Mouse (Mus musculus) forebrain, embryonic 13.5 days (tissue): Measurements from ENCODE around the gene Mcm10. TPM values are rescaled to one million over a fixed set of nuclear protein-coding genes. Genes with fewer than 3 reads are reported as not detected.
"Not testable (repeated sequence)": the region's sequence is repeated elsewhere in the genome, so short reads cannot be mapped to it uniquely, and the experiment has no call there.

Source experiments
- ATAC-seq: fragments of 200-750 bp; cut with Nextera tagmentation; 2 replicates; pipeline ENCODE4 v1.8.0; 2017
- H3K27ac ChIP-seq: fragments of 300-500 bp; sonication (generic); 2 replicates; pipeline ENCODE4 v1.5.1; 2015; ENCODE audit warnings: inconsistent platforms, mild to moderate bottlenecking, moderate library complexity
- H3K27me3 ChIP-seq: fragments of 300-500 bp; sonication (generic); 2 replicates; pipeline ENCODE4 v1.6.1; 2015; ENCODE audit warnings: mild to moderate bottlenecking, inconsistent platforms
- H3K36me3 ChIP-seq: fragments of 300-500 bp; sonication (generic); 2 replicates; pipeline ENCODE4 v1.6.1; 2015; ENCODE audit warnings: mild to moderate bottlenecking, inconsistent platforms; ENCODE audit not compliant: poor library complexity, severe bottlenecking
- H3K4me1 ChIP-seq: fragments of 300-500 bp; sonication (generic); 2 replicates; pipeline ENCODE4 v1.6.1; 2015; ENCODE audit warnings: inconsistent platforms
- H3K4me2 ChIP-seq: fragments of 300-500 bp; sonication (generic); 2 replicates; pipeline ENCODE4 v1.6.1; 2015; ENCODE audit warnings: inconsistent platforms, mild to moderate bottlenecking, moderate library complexity
- H3K4me3 ChIP-seq: fragments of 300-500 bp; sonication (generic); 2 replicates; pipeline ENCODE4 v1.5.1; 2015; ENCODE audit warnings: mild to moderate bottlenecking, inconsistent platforms
- H3K9ac ChIP-seq: fragments of 300-500 bp; sonication (generic); 2 replicates; pipeline ENCODE4 v1.6.1; 2015; ENCODE audit warnings: mild to moderate bottlenecking, inconsistent platforms
- H3K9me3 ChIP-seq: fragments of 300-500 bp; sonication (generic); replicated peaks from 2 replicates; pipeline ENCODE4 v1.6.1; 2016; ENCODE audit warnings: inconsistent platforms
- WGBS: fragments of 180-500 bp; shearing (Covaris S2); methylation state at CpG from one replicate; pipeline ENCODE4 v1.1.7; 2015; 5-methylcytosine and 5-hydroxymethylcytosine counted together
- polyA plus RNA-seq: library from polyadenylated mRNA; unstranded; fragments of >200 nt; fragmentation: Nextera tagmentation; extraction: Ambion mirVana; gene quantifications from 2 replicates; pipeline ENCODE4 v1.2.1, GENCODE M21; 2015

Mcm10 gene
- polyA plus RNA-seq, 1 experiment from 2014 or later: 25.0 TPM

DNA sequence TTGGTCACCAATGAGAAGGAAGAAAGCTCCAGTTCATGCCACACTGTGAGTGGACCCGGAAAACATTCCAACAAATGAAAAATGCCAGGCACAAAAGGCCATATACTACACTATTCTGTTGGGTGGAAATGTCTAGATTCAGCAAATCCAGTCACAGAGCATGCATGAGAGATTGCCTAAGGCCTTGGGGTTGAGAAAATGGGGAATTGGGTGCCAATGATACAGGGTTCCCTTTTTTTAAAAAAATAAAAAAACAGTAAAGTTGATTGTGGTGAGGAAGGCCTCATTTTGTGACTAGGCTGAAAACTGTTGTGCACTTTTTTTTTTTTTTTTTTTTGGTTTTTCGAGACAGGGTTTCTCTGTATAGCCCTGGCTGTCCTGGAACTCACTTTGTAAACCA lies 43.5 kb downstream of the Mcm10 start:
- Histone ChIP-seq H3K9me3 (no peaks in the 10 kb centered on the region), H3K27ac (no peak overlapping the region), H3K4me1 (no peaks in the 10 kb centered on the region), H3K4me2 (no peak overlapping the region), H3K27me3 (no peaks in the 10 kb centered on the region), H3K4me3 (no peak overlapping the region), H3K36me3 (no peaks in the 10 kb centered on the region), H3K9ac (no peak overlapping the region)
- no peak for ATAC-seq
- WGBS: 71% methylated on average over 2 of the region's 2 CpGs

DNA sequence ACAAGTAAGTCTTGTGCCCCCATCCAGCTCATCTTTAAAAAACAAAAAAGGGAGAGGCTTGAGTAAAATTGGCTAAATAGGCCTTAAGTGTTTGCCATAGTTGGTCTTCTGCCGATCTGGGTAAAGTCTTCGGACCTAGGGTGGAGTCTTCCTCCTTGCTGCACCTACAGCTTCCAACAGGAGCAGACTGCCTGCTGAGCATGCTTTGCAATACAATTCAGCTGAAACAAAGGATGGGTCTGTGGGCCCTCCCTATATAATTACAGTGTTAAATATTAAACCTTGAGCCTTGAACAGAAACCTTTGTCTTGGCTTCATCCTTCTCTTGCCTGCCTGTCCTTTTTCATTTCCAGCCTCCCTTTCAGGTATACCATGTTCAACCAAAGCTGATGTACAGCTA lies 44.8 kb downstream of the Mcm10 start:
- H3K27ac ChIP-seq: no peak overlapping the region
- no peaks in the 10 kb centered on the region for H3K27me3 ChIP-seq
- H3K9ac ChIP-seq: no peak overlapping the region
- no peaks in the 10 kb centered on the region for H3K36me3 ChIP-seq
- no peak overlapping the region for H3K4me2 ChIP-seq
- H3K9me3 ChIP-seq: no peaks in the 10 kb centered on the region
- 93% methylated on average over 2 of the region's 2 CpGs for WGBS
- no peak for ATAC-seq
- H3K4me1 ChIP-seq: no peaks in the 10 kb centered on the region
- no peak overlapping the region for H3K4me3 ChIP-seq

DNA sequence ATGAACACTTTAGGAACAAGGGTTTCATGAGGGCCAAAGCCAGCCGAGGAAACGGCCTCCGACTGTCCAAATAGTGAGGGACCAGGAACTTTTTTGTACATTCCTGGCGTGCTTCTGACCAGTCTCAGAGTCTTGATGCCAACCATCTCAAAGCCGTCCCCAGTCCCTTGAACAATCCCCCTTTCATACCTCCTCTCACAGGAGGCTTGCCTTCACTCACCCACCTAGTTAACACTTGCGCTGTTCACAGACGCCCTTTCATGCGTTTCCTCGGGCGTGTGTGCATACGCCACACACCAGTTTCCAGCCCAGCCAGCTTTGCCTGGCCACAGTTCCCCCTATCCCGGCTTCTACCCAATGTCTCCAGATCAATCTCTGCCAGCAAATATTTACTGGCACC lies 54.6 kb downstream of the Mcm10 start:
- no peak for ATAC-seq
- Histone ChIP-seq H3K4me2 (no peak overlapping the region), H3K9ac (no peak overlapping the region), H3K36me3 (no peaks in the 10 kb centered on the region), H3K27me3 (no peaks in the 10 kb centered on the region), H3K4me3 (no peak overlapping the region), H3K4me1 (no peaks in the 10 kb centered on the region), H3K9me3 (no peaks in the 10 kb centered on the region), H3K27ac (no peak overlapping the region)
- 89% methylated on average over 12 of the region's 12 CpGs for WGBS

DNA sequence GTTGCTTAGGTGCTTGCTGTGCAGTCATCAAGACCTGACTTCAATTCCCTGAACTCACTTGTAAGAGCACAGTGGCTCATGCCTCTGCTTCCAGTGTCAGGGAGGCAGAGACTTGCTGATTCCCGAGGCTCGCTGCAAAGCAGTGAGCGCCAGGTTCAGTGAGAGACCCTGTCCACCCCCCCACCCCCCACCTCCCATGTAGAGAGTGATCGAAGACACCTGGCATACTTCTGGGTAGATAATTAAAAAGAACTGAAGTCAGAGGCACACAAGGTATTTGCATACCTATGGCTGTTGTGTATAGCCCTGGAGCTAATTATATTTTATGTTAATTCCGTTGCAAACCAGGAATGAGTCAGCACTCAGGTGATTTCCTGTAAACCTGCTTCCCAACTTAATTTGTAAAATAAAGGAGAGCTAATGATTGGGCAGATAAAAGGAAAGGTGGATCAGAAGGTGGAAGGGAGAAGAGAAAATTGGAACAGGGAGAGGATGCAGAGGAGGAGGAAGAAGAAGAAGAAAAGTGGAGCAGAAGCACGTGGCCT lies 58.3 kb downstream of the Mcm10 start:
- Histone ChIP-seq H3K27ac (no peak overlapping the region), H3K4me1 (no peaks in the 10 kb centered on the region), H3K4me2 (no peak overlapping the region), H3K36me3 (no peaks in the 10 kb centered on the region), H3K9me3 (peaks cover 5% of the 10 kb centered on the region; the same call in 1 of the 2 replicates), H3K9ac (no peak overlapping the region), H3K27me3 (no peaks in the 10 kb centered on the region), H3K4me3 (no peak overlapping the region)
- 87% methylated on average over 6 of the region's 6 CpGs for WGBS
- ATAC-seq: no peak

DNA sequence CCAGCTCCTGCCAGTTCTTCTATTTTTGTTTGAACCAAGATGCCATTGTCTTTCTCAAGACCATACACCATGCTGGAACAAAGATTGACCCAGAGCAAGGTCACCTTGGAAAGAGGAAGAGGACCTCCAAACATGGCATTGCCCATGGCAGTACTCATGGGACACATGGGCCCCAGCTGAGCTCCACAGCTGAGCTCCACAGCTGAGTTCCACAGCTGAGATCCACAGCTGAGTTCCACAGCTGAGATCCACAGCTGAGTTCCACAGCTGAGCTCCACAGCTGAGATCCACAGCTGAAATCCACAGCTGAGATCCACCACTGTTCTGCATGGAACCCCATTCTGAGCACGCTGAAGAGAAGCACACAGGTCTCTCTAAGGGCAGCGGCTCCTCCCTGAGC lies 61.6 kb downstream of the Mcm10 start:
- H3K4me2 ChIP-seq: no peak overlapping the region
- H3K4me3 ChIP-seq: no peak overlapping the region
- no peak overlapping the region for H3K27ac ChIP-seq
- peaks cover 5% of the 10 kb centered on the region; the same call in 1 of the 2 replicates for H3K9me3 ChIP-seq
- H3K27me3 ChIP-seq: no peaks in the 10 kb centered on the region
- H3K9ac ChIP-seq: no peak overlapping the region
- WGBS: 94% methylated on average over 2 of the region's 2 CpGs
- ATAC-seq: no peak
- no peaks in the 10 kb centered on the region for H3K36me3 ChIP-seq
- no peaks in the 10 kb centered on the region for H3K4me1 ChIP-seq

DNA sequence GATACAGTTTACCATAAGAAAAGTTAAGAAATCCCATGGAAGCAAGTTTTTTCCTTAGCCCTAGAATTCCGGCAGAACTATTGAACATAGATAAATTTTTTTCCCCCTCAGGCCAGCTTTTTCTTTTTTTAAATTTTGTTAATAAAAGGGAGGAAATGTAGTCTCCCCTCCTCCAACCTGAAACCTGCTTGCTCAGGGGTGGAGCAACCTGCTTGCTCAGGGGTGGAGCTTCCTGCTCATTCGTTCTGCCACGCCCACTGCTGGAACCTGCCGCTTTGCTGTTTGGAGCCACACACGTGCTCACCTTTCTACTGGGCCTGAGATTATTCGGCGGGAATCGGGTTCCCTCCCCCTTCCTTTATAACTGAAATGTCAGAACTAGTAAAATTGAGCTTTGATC lies 62.9 kb downstream of the Mcm10 start:
- not testable (repeated sequence) for H3K27ac ChIP-seq, H3K9ac ChIP-seq, H3K27me3 ChIP-seq, H3K36me3 ChIP-seq, H3K4me2 ChIP-seq, H3K4me1 ChIP-seq, H3K4me3 ChIP-seq, ATAC-seq, H3K9me3 ChIP-seq
- 93% methylated on average over 7 of the region's 8 CpGs for WGBS

DNA sequence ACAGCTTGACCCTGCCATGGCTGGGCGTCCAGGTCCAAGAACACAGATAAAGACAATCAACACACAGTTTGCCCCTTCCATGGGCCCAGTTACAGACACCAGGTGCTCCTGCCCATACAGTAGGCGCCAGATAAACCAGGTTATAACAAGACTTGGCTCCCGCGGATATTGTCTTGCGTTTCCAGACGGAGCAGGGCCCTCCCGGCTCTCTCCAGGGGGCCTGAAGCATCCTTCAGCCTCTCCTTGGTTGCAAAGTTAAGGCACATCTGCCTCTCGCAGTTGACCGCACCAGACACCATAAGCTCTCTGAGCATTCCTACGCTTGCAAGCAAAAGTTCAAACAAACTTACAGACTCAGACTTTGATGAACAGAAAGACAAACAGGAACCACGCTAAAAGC lies 71.7 kb downstream of the Mcm10 start:
- WGBS: 93% methylated on average over 11 of the region's 11 CpGs
- Histone ChIP-seq H3K4me3 (no peak overlapping the region), H3K4me2 (no peak overlapping the region), H3K9me3 (peaks cover 7% of the 10 kb centered on the region), H3K27me3 (no peaks in the 10 kb centered on the region), H3K9ac (no peak overlapping the region), H3K36me3 (peaks cover 16% of the 10 kb centered on the region; the same call in 1 of the 2 replicates), H3K27ac (no peak overlapping the region), H3K4me1 (no peaks in the 10 kb centered on the region)
- no peak for ATAC-seq

Other genes with a start within 250 kb of the Mcm10 start
- 96.7 and 103 TPM in 2 replicates for gene Sephs1, start 131.2 kb downstream of the Mcm10 start, polyA plus RNA-seq
- 40.7 and 41.9 TPM in 2 replicates for gene Phyh, start 93.8 kb downstream of the Mcm10 start, polyA plus RNA-seq
- gene Ucma, start 36.7 kb downstream of the Mcm10 start, polyA plus RNA-seq: 0.24 and 0.65 TPM in 2 replicates
- 2.8 and 3.3 TPM in 2 replicates for gene Optn, start 51.3 kb upstream of the Mcm10 start, polyA plus RNA-seq
- 2.0 and 2.7 TPM in 2 replicates for gene Ccdc3, start 125.0 kb upstream of the Mcm10 start, polyA plus RNA-seq